Mouse (Mus musculus) cerebellum, adult 2 months (tissue): Measurements from ENCODE around the gene Mpv17l2. TPM values are rescaled to one million over a fixed set of nuclear protein-coding genes. Genes with fewer than 3 reads are reported as not detected.

Source experiments
- DNase-seq, 2 experiments: peaks; one replicate each; pipeline ENCODE4 v3.0.0; 2021
- H3K27ac ChIP-seq: fragments of 200-500 bp; 2 replicates; pipeline ENCODE4 v1.5.1; 2012; ENCODE audit warnings: low read length, control low read depth, inconsistent platforms; ENCODE audit not compliant: insufficient read depth
- H3K27me3 ChIP-seq: fragments of 200-500 bp; 2 replicates; pipeline ENCODE4 v1.6.1; 2012; ENCODE audit warnings: inconsistent platforms, mild to moderate bottlenecking, low read length, moderate library complexity; ENCODE audit not compliant: control insufficient read depth, insufficient read depth
- H3K4me1 ChIP-seq: fragments of 200-500 bp; 2 replicates; pipeline ENCODE4 v1.6.1; 2011; ENCODE audit warnings: low read length; ENCODE audit not compliant: control insufficient read depth, insufficient read depth
- H3K4me3 ChIP-seq: fragments of 200-500 bp; replicated peaks from 2 replicates; pipeline ENCODE3; 2011; ENCODE audit warnings: mild to moderate bottlenecking, low read depth, low read length, control low read depth; ENCODE audit not compliant: insufficient read depth
- CTCF ChIP-seq: fragments of 200-500 bp; IDR thresholded peaks from 2 replicates; pipeline ENCODE4 v1.5.1; 2011; ENCODE audit warnings: low read depth, mild to moderate bottlenecking, control low read depth, low read length, moderate library complexity, borderline replicate concordance; ENCODE audit not compliant: insufficient read depth
- POLR2A ChIP-seq: fragments of 200-500 bp; IDR thresholded peaks from 2 replicates; pipeline ENCODE4 v1.6.1; 2011; ENCODE audit warnings: low read length, control low read depth, borderline replicate concordance; ENCODE audit not compliant: insufficient read depth
- WGBS: fragments of 180-500 bp; shearing (Covaris S2); methylation state at CpG from one replicate; pipeline ENCODE4 v1.1.7; 2018; 5-methylcytosine and 5-hydroxymethylcytosine counted together
- polyA plus RNA-seq: library from polyadenylated mRNA; depleted of rRNA; stranded (reverse); fragments of >200 nt; gene quantifications from 2 replicates; pipeline ENCODE4 v1.2.3, GENCODE M21; 2012

The Mpv17l2 gene
- polyA plus RNA-seq, 1 experiment, result 83.4 TPM

- TF ChIP-seq CTCF (peak; percentile 76), POLR2A (no peak)
- no peaks in the 10 kb centered on the region for H3K27me3 ChIP-seq
- peaks cover 27% of the 10 kb centered on the region for H3K4me1 ChIP-seq
- no peak overlapping the region for H3K4me3 ChIP-seq
- DNase-seq, result peak; percentile 50 to 72
- H3K27ac ChIP-seq, result no peak overlapping the region
- under 1% methylated on average over 3 of the region's 3 CpGs for WGBS
Observed at GRCm38 (mm10) chr8:70763354-70763753, 2.6 kb upstream of the Mpv17l2 start.

DNA sequence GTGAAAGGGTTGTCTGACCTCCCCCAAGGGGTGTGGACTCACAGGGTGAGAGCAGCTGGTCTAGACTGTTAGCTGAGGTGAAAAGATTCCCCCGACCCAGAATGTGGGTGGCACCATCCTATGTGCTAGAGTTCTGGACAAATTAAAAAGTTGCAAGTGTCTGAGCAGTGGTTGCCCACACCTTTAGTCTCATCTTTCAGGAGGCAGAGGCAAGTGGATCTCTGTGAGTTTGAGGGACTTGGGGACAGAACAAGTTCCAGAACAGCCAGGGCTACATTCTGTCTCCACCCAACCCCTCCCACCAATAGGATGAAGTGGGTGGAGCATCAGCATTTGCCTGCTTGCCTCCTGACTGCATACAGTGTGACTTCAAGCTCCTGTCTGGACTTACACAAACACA, 1.4 kb upstream of the Mpv17l2 start:
- DNase-seq, result no peak
- 72% methylated on average over 1 of the region's 1 CpGs for WGBS
- TF ChIP-seq CTCF, result no peak
- TF ChIP-seq POLR2A, result no peak
- Histone ChIP-seq H3K4me1 (peaks cover 38% of the 10 kb centered on the region), H3K4me3 (no peak overlapping the region), H3K27ac (no peak overlapping the region), H3K27me3 (no peaks in the 10 kb centered on the region)

GRCm38 (mm10) chr8:70760350-70760749, 396 bp downstream of the Mpv17l2 start:
- peak overlapping the region; percentile 45 for H3K27ac ChIP-seq
- DNase-seq, result no peak
- peaks cover 35% of the 10 kb centered on the region for H3K4me1 ChIP-seq
- H3K27me3 ChIP-seq, result no peaks in the 10 kb centered on the region
- under 1% methylated on average over 22 of the region's 22 CpGs for WGBS
- H3K4me3 ChIP-seq, result peak overlapping the region; percentile 60
- TF ChIP-seq POLR2A (no peak), CTCF (no peak)

DNA sequence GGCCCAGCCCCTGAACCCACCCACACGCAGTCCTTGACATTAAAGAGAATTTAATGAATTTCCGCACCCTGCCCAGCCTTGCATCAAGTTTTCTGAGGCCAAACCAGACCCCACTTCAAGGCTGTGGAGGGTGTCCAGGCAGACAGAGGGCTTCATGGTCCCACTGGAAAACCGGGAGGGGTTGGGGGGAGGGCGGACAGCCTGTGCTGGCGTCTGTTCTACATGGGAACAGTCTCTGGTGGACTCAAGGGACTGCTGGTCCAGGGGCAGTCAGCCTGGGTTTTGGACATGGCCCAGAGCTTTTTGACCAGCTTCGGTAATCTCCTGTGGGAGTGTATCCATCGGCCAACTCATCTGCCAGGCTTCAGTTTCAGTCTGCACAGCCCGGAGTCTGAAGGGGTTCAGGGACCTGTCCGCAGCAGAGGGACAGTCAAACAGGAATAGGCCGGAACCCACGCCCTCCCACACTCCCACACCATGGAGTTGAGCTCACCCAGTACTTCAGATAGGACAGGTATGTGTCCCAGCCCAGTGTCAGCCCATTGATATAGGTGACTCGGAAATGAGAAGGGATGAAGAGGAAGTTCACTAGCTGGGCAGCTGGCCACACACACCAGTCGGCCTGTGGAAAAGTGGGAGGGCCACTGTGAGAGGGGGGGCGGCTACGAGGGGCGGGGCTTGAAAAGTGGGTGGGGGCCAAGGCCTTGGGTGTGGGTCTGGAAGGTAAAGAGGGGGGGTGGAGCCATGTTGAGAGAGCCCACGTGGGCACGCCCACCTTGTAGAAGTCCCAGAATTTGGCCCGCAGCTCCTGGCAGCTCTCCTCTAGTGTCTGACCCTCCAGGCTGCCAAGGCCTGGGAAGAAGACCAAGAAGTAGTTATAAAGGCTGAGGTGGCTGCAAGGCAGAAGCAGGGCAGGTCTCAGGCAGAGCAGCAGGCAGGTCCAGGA, 1.9 kb downstream of the Mpv17l2 start:
- Histone ChIP-seq H3K27ac (no peak overlapping the region), H3K4me1 (peaks cover 35% of the 10 kb centered on the region), H3K27me3 (no peaks in the 10 kb centered on the region), H3K4me3 (no peak overlapping the region)
- TF ChIP-seq CTCF, result no peak
- TF ChIP-seq POLR2A, result 0 out of 2 replicates have a peak, but pooled peaks have one; percentile 19
- WGBS, result 15% methylated on average over 19 of the region's 19 CpGs
- DNase-seq, result peak; percentile 47 to 61

- Histone ChIP-seq H3K4me1 (peaks cover 35% of the 10 kb centered on the region), H3K4me3 (no peak overlapping the region), H3K27ac (no peak overlapping the region), H3K27me3 (no peaks in the 10 kb centered on the region)
- TF ChIP-seq CTCF (no peak), POLR2A (no peak)
- peak; percentile 26 to 31 for DNase-seq
- 25% methylated on average over 7 of the region's 7 CpGs for WGBS
Observed at GRCm38 (mm10) chr8:70758308-70758615, 2.5 kb downstream of the Mpv17l2 start.

DNA sequence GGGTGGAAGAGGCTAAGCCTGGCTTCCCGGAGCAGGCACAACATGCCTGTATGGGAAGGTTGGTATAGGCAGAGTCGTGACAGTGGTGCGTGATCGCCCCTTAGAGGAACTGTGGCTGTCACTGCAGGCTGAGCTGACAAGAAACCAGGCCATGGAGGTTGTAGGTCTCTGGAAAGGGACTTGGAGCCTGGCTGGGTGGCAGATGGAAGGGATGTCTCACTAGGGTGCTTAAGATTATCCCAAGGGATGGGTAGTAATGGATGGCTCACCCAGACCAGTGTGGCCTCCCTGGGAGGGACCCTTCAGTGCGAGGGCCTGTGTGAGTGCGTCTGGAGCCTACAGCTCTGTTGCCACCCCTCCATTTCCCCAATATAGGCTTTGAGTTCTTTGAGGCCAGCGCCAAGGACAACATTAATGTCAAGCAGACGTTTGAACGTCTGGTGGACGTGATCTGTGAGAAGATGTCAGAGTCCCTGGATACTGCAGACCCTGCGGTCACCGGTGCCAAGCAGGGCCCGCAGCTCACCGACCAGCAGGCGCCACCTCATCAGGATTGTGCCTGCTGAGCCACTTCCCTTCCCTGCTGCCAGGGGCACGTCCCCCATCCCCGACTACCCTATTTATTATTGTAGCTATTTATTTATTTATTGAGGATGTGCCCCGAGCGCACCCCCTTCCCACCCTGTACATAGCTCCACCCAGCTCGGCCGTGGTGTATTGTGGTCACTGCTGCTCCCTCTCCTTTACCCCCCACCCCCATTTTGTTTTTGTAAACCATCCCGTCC, 3.0 kb downstream of the Mpv17l2 start:
- H3K27ac ChIP-seq, result no peak overlapping the region
- H3K4me1 ChIP-seq, result peaks cover 35% of the 10 kb centered on the region
- WGBS, result 18% methylated on average over 22 of the region's 22 CpGs
- TF ChIP-seq CTCF, result peak; percentile 59
- TF ChIP-seq POLR2A, result no peak
- peak in 1 of 2 experiments; percentile 50 for DNase-seq
- no peaks in the 10 kb centered on the region for H3K27me3 ChIP-seq
- no peak overlapping the region for H3K4me3 ChIP-seq

DNA sequence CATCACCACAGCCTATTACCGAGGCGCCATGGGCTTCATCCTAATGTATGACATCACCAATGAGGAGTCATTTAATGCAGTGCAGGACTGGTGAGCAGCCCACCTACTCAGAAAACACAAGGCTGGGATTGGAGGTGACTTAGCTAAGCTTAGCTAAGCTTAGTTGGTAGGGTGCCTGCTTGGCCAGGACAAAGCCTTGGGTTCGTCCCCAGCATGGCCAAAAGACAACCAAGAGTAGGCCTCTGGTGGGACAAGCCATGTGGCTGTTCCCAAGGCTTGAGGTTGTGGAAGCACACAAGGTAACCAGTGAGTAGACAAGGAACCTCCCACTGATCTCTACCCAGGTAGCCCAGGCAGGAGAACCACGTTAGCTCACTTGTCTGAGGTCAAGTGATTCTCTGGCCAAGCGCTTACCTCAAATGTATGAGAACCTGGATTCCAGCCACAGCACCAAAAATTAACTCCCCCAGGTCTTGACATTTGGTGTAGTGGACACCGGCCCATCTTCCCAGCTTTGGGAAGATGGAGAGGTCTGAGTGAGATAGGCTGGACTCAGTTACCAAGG, 4.2 kb downstream of the Mpv17l2 start:
- H3K27me3 ChIP-seq, result no peaks in the 10 kb centered on the region
- H3K4me1 ChIP-seq, result peaks cover 35% of the 10 kb centered on the region
- TF ChIP-seq POLR2A (no peak), CTCF (no peak)
- no peak overlapping the region for H3K4me3 ChIP-seq
- WGBS, result 64% methylated on average over 6 of the region's 6 CpGs
- peak; percentile 15 to 26 for DNase-seq
- no peak overlapping the region for H3K27ac ChIP-seq
